Mouse (Mus musculus) intestine, postnatal 0 days (tissue): ENCODE data around the gene Pde8b. TPM values are rescaled to one million over a fixed set of nuclear protein-coding genes. Genes with fewer than 3 reads are reported as not detected.

ENCODE experiments used
- ATAC-seq: fragments of 200-750 bp; cut with Nextera tagmentation; 2 replicates; pipeline ENCODE4 v1.8.0; 2017; ENCODE audit warnings: mild to moderate bottlenecking, moderate TSS enrichment, moderate library complexity
- H3K27ac ChIP-seq: fragments of 300-500 bp; sonication (generic); 2 replicates; pipeline ENCODE4 v1.5.1; 2014; ENCODE audit warnings: mild to moderate bottlenecking, low read depth, low read length, moderate library complexity
- H3K27me3 ChIP-seq: fragments of 300-500 bp; sonication (generic); replicated peaks from 2 replicates; pipeline ENCODE4 v1.6.1; 2014; ENCODE audit warnings: low read length, mixed read lengths; ENCODE audit not compliant: control insufficient read depth, insufficient read depth
- H3K36me3 ChIP-seq: fragments of 300-500 bp; sonication (generic); 2 replicates; pipeline ENCODE4 v1.6.1; 2014; ENCODE audit warnings: mild to moderate bottlenecking, moderate library complexity; ENCODE audit not compliant: control insufficient read depth, insufficient read depth
- H3K4me1 ChIP-seq: fragments of 300-500 bp; sonication (generic); replicated peaks from 2 replicates; pipeline ENCODE4 v1.6.1; 2014; ENCODE audit warnings: antibody characterized with exemption, low read length, mixed read lengths; ENCODE audit not compliant: control insufficient read depth, insufficient read depth
- H3K4me2 ChIP-seq: fragments of 300-500 bp; sonication (generic); replicated peaks from 2 replicates; pipeline ENCODE4 v1.6.1; 2014; ENCODE audit warnings: low read depth, mild to moderate bottlenecking, moderate library complexity
- H3K4me3 ChIP-seq: fragments of 300-500 bp; sonication (generic); 2 replicates; pipeline ENCODE4 v1.5.1; 2014; ENCODE audit warnings: low read depth, low read length
- H3K9ac ChIP-seq: fragments of 300-500 bp; sonication (generic); 2 replicates; pipeline ENCODE4 v1.6.1; 2014; ENCODE audit warnings: mild to moderate bottlenecking, low read depth, low read length
- H3K9me3 ChIP-seq: fragments of 300-500 bp; sonication (generic); 2 replicates; pipeline ENCODE4 v1.6.1; 2016; ENCODE audit warnings: mixed run types; ENCODE audit not compliant: control insufficient read depth
- CTCF ChIP-seq: sonication (generic); IDR thresholded peaks from 2 replicates; pipeline ENCODE4 v1.5.1; 2016; ENCODE audit warnings: low read depth, mild to moderate bottlenecking, control low read depth, antibody characterized with exemption, moderate library complexity
- WGBS: fragments of 180-500 bp; shearing (Covaris S2); extraction: QIAGEN DNeasy Blood & Tissue Kit; methylation state at CpG from one replicate; pipeline ENCODE4 v1.1.7; 2014; 5-methylcytosine and 5-hydroxymethylcytosine counted together
- polyA plus RNA-seq: library from polyadenylated mRNA; unstranded; fragments of >200 nt; fragmentation: Nextera tagmentation; extraction: Ambion mirVana; gene quantifications from 2 replicates; pipeline ENCODE4 v1.2.1, GENCODE M21; 2015

The Pde8b gene
- polyA plus RNA-seq, 1 experiment from 2014 or later: 6.2 TPM

DNA sequence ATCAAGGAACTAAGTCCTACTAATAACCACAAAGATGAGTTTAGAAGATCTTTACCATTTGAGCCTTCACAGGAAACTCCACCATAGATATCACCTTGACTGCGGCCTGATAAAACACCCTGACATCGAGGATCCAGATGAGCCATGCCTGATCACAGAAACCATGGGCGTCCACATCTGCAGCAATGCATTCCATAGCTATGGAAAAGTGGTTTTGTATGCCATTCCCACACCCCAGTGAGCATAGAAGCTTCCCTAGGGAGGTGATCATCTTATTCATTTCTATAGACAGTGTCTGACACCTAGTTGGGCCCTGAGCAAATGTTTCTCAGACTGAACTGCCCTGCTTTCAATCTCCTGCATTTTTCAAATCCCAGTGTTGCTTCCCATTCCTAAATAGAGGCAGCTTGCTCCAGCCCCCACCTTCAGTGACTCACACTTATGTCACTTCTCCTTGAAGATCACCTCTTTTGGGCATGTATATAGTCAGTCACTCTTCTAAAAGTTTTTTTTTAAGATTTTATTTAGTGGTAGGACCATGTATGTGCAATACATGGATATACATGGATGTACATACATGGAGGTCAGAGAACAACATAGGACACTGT lies 47.9 kb downstream of the Pde8b start:
- ATAC-seq: no peak

DNA sequence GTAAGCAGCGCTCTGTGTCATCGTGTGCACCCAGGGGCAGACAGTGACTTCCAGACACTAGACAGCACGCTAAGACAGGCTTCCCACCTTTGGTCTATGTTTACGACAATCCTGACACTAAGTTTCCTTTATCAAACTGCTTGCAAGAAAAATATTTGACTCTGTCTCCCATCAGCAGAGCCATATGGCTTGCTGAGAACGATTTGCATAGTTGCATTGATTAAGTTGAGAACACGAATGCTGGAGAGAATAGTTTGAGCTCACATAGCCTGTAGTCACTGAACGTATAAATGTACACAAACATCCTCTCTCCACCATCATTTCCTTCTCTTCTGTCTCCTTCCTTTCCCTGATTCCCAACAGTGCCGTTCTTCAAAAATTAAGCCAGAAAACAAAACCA lies 49.3 kb downstream of the Pde8b start:
- Histone ChIP-seq H3K4me3 (no peak overlapping the region), H3K36me3 (no peaks in the 10 kb centered on the region), H3K27me3 (no peaks in the 10 kb centered on the region), H3K4me1 (no peaks in the 10 kb centered on the region), H3K9ac (no peak overlapping the region), H3K9me3 (no peaks in the 10 kb centered on the region), H3K27ac (no peak overlapping the region), H3K4me2 (no peak overlapping the region)
- WGBS: 60% methylated on average over 8 of the region's 8 CpGs
- TF ChIP-seq CTCF: no peak
- no peak for ATAC-seq

More for the DNA sequence above, 47.9 kb downstream of the Pde8b start:
- Histone ChIP-seq H3K27me3 (no peaks in the 10 kb centered on the region), H3K4me1 (no peaks in the 10 kb centered on the region), H3K9ac (no peak overlapping the region), H3K4me2 (no peak overlapping the region), H3K4me3 (no peak overlapping the region), H3K27ac (no peak overlapping the region), H3K9me3 (no peaks in the 10 kb centered on the region), H3K36me3 (no peaks in the 10 kb centered on the region)
- WGBS: 95% methylated on average over 3 of the region's 3 CpGs
- no peak for TF ChIP-seq CTCF

DNA sequence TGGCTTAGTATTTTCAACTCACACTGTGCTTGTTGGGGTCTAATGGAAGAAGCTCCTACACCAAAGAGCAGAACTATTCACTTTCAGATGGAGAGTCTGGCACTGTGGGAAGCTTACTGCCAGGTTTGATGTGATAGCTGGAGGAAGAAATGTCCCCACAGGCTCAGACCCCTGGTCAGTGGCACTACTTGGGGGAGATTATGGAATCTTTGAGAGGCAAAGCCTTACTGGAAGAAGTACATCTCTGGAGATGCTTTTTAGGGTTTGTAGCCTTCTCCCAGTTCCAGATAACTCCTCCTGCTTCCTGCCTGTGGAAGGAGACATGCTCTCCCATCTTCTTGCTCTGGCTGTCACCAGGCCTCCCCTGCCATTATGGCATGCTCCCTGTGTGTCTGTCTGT lies 50.1 kb downstream of the Pde8b start:
- TF ChIP-seq CTCF: no peak
- H3K4me2 ChIP-seq: no peak overlapping the region
- no peaks in the 10 kb centered on the region for H3K36me3 ChIP-seq
- H3K4me1 ChIP-seq: no peaks in the 10 kb centered on the region
- H3K27me3 ChIP-seq: no peaks in the 10 kb centered on the region
- H3K27ac ChIP-seq: no peak overlapping the region
- no peaks in the 10 kb centered on the region for H3K9me3 ChIP-seq
- no peak overlapping the region for H3K4me3 ChIP-seq
- no peak for ATAC-seq
- H3K9ac ChIP-seq: no peak overlapping the region

DNA sequence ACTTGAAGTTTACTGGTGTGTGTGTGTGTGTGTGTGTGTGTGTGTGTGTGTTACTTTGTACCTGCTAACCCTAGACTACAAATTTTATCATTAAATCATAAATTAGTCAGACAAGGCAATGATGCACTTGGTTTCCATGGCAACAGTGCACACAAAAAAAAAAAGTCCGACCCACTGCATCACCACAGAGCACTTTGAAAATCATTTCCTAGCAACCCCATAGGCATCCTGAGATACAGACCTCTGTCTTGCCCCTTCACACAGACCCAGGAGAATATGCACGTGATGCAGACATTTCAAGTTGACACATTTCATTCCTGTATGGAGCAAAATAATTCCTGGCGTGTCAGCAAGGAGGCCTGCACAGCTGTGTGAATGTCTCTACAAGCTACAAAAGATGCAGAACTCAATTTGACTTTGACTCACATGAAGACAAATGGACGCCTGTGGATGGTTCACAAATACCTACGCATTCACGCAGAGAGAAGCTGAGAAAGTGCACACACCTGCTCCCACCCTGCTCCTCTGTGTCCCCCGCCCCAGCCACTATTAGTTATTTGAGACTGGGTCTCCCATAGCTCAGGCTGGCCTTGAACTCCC lies 53.9 kb downstream of the Pde8b start:
- WGBS: 69% methylated on average over 7 of the region's 7 CpGs

DNA sequence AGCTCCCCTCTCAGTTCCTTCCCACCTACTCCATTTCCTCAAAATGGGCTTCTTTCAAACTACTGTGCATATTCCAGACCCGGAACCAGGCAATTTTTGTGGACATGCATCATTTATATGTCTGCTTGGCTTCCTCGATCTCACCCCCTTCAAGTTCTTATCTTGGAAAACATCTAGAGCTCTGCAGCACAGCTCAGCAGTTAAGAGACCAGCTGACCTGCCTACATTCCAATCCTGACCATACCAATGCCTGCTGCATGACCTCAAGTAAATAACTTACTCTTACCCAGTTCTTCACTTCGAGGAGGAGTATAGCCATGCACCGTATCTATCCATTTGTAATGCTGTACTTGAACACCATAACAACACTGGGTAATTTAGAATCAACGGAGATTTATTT lies 58.2 kb downstream of the Pde8b start:
- Histone ChIP-seq H3K9ac (no peak overlapping the region), H3K9me3 (no peaks in the 10 kb centered on the region), H3K36me3 (no peaks in the 10 kb centered on the region), H3K4me2 (no peak overlapping the region), H3K4me3 (no peak overlapping the region), H3K4me1 (no peaks in the 10 kb centered on the region), H3K27me3 (no peaks in the 10 kb centered on the region), H3K27ac (no peak overlapping the region)
- no peak for TF ChIP-seq CTCF
- no peak for ATAC-seq
- WGBS: 65% methylated on average over 5 of the region's 5 CpGs

More for the DNA sequence above, 53.9 kb downstream of the Pde8b start:
- Histone ChIP-seq H3K9ac (no peak overlapping the region), H3K4me3 (no peak overlapping the region), H3K4me2 (no peak overlapping the region), H3K4me1 (no peaks in the 10 kb centered on the region), H3K27me3 (no peaks in the 10 kb centered on the region), H3K9me3 (no peaks in the 10 kb centered on the region), H3K36me3 (no peaks in the 10 kb centered on the region), H3K27ac (no peak overlapping the region)
- TF ChIP-seq CTCF: no peak
- ATAC-seq: no peak

DNA sequence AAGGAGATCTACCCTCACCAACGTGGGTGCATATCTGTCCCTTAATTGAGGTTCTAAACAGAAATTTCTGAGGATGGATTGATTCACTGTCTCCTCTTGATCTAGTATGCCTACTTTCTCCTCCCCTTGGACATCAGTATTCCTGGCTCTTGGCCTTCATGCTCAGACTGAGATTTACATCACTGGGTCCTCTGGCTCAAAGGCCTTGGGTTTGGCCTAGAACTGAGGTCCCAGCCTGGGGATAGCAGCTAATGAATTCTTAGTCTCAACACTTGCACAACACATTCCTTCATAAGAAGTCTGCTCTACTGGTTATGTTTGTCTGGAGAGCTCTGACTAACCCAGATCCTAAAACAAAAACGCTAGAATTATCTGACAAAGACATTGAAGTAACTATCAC lies 61.0 kb downstream of the Pde8b start:
- Histone ChIP-seq H3K9me3 (no peaks in the 10 kb centered on the region), H3K36me3 (no peaks in the 10 kb centered on the region), H3K4me3 (no peak overlapping the region), H3K27ac (no peak overlapping the region), H3K9ac (no peak overlapping the region), H3K27me3 (no peaks in the 10 kb centered on the region), H3K4me1 (no peaks in the 10 kb centered on the region), H3K4me2 (no peak overlapping the region)
- ATAC-seq: no peak
- WGBS: 90% methylated on average over 2 of the region's 2 CpGs
- no peak for TF ChIP-seq CTCF
